Mouse (Mus musculus): ENCODE data around the gene Eya2. TPM values are rescaled to one million over a fixed set of nuclear protein-coding genes. Genes with fewer than 3 reads are reported as not detected.

The Eya2 gene
- polyA plus RNA-seq, 1 experiment from 2014 or later: 0.16 TPM

- Histone ChIP-seq H3K27ac (ENCODE audit: low read depth, low read length) (no peak overlapping the region), H3K9ac (ENCODE audit: low read depth, low read length) (no peak overlapping the region), H3K27me3 (replicated peaks; ENCODE audit: control insufficient read depth, insufficient read depth, low read length) (no peaks in the 10 kb centered on the region), H3K4me1 (replicated peaks; ENCODE audit: control insufficient read depth, insufficient read depth, low read length) (no peaks in the 10 kb centered on the region), H3K36me3 (ENCODE audit: control insufficient read depth, insufficient read depth) (peaks cover 17% of the 10 kb centered on the region), H3K9me3 (ENCODE audit: control insufficient read depth) (no peaks in the 10 kb centered on the region), H3K4me2 (replicated peaks; ENCODE audit: low read depth) (no peak overlapping the region), H3K4me3 (ENCODE audit: low read depth, low read length) (no peak overlapping the region)
- peak; percentile 37 for ATAC-seq
- peak; percentile 97 for TF ChIP-seq CTCF (IDR thresholded peaks at IDR 0.05; ENCODE audit: low read depth)
- WGBS: 27% methylated on average over 6 of the region's 6 CpGs
These were observed 184.1 kb downstream of the Eya2 start for GRCm38 (mm10) chr2:165778927-165779326.

GRCm38 (mm10) chr2:165782324-165782723 lies 187.5 kb downstream of the Eya2 start:
- no peak overlapping the region for H3K9ac ChIP-seq (ENCODE audit: low read depth, low read length)
- no peaks in the 10 kb centered on the region for H3K4me1 ChIP-seq (replicated peaks; ENCODE audit: control insufficient read depth, insufficient read depth, low read length)
- no peaks in the 10 kb centered on the region for H3K9me3 ChIP-seq (ENCODE audit: control insufficient read depth)
- ATAC-seq: no peak
- no peaks in the 10 kb centered on the region for H3K27me3 ChIP-seq (replicated peaks; ENCODE audit: control insufficient read depth, insufficient read depth, low read length)
- H3K36me3 ChIP-seq (ENCODE audit: control insufficient read depth, insufficient read depth): peaks cover 48% of the 10 kb centered on the region
- no peak overlapping the region for H3K27ac ChIP-seq (ENCODE audit: low read depth, low read length)
- no peak overlapping the region for H3K4me3 ChIP-seq (ENCODE audit: low read depth, low read length)
- H3K4me2 ChIP-seq (replicated peaks; ENCODE audit: low read depth): no peak overlapping the region
- peak; percentile 98 for TF ChIP-seq CTCF (IDR thresholded peaks at IDR 0.05; ENCODE audit: low read depth)
- WGBS: 40% methylated on average over 5 of the region's 5 CpGs

- Histone ChIP-seq H3K27me3 (replicated peaks; ENCODE audit: control insufficient read depth, insufficient read depth, low read length) (no peaks in the 10 kb centered on the region), H3K4me2 (replicated peaks; ENCODE audit: low read depth) (no peak overlapping the region), H3K36me3 (ENCODE audit: control insufficient read depth, insufficient read depth) (peaks cover 78% of the 10 kb centered on the region), H3K4me1 (replicated peaks; ENCODE audit: control insufficient read depth, insufficient read depth, low read length) (no peaks in the 10 kb centered on the region), H3K4me3 (ENCODE audit: low read depth, low read length) (no peak overlapping the region), H3K9ac (ENCODE audit: low read depth, low read length) (no peak overlapping the region), H3K27ac (ENCODE audit: low read depth, low read length) (no peak overlapping the region), H3K9me3 (ENCODE audit: control insufficient read depth) (no peaks in the 10 kb centered on the region)
- WGBS: 81% methylated on average over 20 of the region's 20 CpGs
- TF ChIP-seq CTCF (IDR thresholded peaks at IDR 0.05; ENCODE audit: low read depth): no peak
- no peak for ATAC-seq
These were observed 190.6 kb downstream of the Eya2 start for GRCm38 (mm10) chr2:165785312-165786036.

DNA sequence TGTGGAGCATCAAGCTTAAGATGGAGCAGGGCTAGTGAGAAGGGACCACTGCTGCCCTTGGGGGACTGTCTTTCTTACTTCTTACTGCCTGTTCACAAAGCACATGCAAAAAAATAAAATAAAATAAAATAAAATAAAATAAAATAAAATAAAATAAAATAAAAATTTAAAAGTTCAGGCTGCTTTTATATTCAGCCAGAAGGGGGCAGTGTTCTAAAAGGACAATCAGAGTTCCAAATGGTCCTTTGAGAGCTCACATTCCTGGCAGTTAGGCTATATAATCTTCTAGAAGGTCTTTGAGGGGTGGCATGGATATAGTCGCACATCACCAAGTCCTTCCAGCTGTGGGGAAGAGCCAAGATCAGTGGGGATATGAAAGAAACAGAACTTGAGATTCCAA lies 191.6 kb downstream of the Eya2 start:
- Histone ChIP-seq H3K27ac (ENCODE audit: low read depth, low read length) (no peak overlapping the region), H3K4me3 (ENCODE audit: low read depth, low read length) (no peak overlapping the region), H3K9ac (ENCODE audit: low read depth, low read length) (no peak overlapping the region), H3K4me2 (replicated peaks; ENCODE audit: low read depth) (no peak overlapping the region), H3K4me1 (replicated peaks; ENCODE audit: control insufficient read depth, insufficient read depth, low read length) (no peaks in the 10 kb centered on the region), H3K36me3 (ENCODE audit: control insufficient read depth, insufficient read depth) (peaks cover 88% of the 10 kb centered on the region), H3K9me3 (ENCODE audit: control insufficient read depth) (no peaks in the 10 kb centered on the region), H3K27me3 (replicated peaks; ENCODE audit: control insufficient read depth, insufficient read depth, low read length) (no peaks in the 10 kb centered on the region)
- WGBS: 76% methylated on average over 1 of the region's 1 CpGs
- no peak for ATAC-seq
- peak; percentile 55 for TF ChIP-seq CTCF (IDR thresholded peaks at IDR 0.05; ENCODE audit: low read depth)

GRCm38 (mm10) chr2:165788005-165788404 lies 193.2 kb downstream of the Eya2 start:
- ATAC-seq: no peak
- no peak for TF ChIP-seq CTCF (IDR thresholded peaks at IDR 0.05; ENCODE audit: low read depth)

DNA sequence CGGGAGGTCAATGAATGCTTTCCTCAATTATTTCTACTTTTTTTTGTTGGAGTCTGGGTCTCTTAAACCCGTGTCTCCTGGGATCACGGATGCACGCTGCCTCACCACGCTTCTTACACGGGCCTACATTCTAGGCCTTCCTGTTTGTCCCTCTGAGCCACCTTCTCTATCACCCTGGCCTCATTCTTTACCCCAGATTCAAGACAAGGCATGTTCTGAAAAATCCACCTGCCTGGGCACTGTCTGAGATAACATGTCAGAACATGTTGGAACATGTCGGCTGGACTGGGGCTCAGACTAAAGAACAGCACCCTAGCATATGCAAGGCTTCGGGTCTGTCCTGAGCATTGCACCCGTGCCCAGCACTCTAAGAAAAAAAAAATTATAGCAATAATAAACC lies 194.0 kb downstream of the Eya2 start:
- no peak for TF ChIP-seq CTCF (IDR thresholded peaks at IDR 0.05; ENCODE audit: low read depth)
- no peaks in the 10 kb centered on the region for H3K27me3 ChIP-seq (replicated peaks; ENCODE audit: control insufficient read depth, insufficient read depth, low read length)
- H3K9ac ChIP-seq (ENCODE audit: low read depth, low read length): no peak overlapping the region
- H3K9me3 ChIP-seq (ENCODE audit: control insufficient read depth): no peaks in the 10 kb centered on the region
- peaks cover 95% of the 10 kb centered on the region for H3K36me3 ChIP-seq (ENCODE audit: control insufficient read depth, insufficient read depth)
- 97% methylated on average over 9 of the region's 9 CpGs for WGBS
- H3K4me2 ChIP-seq (replicated peaks; ENCODE audit: low read depth): no peak overlapping the region
- H3K4me3 ChIP-seq (ENCODE audit: low read depth, low read length): no peak overlapping the region
- no peak overlapping the region for H3K27ac ChIP-seq (ENCODE audit: low read depth, low read length)
- no peak for ATAC-seq
- H3K4me1 ChIP-seq (replicated peaks; ENCODE audit: control insufficient read depth, insufficient read depth, low read length): no peaks in the 10 kb centered on the region

More at GRCm38 (mm10) chr2:165788005-165788404, 193.2 kb downstream of the Eya2 start:
- H3K4me2 ChIP-seq (replicated peaks; ENCODE audit: low read depth): no peak overlapping the region
- H3K4me3 ChIP-seq (ENCODE audit: low read depth, low read length): no peak overlapping the region
- H3K9ac ChIP-seq (ENCODE audit: low read depth, low read length): no peak overlapping the region
- no peaks in the 10 kb centered on the region for H3K27me3 ChIP-seq (replicated peaks; ENCODE audit: control insufficient read depth, insufficient read depth, low read length)
- WGBS: 60% methylated on average over 11 of the region's 11 CpGs
- no peaks in the 10 kb centered on the region for H3K9me3 ChIP-seq (ENCODE audit: control insufficient read depth)
- peaks cover 95% of the 10 kb centered on the region for H3K36me3 ChIP-seq (ENCODE audit: control insufficient read depth, insufficient read depth)
- no peak overlapping the region for H3K27ac ChIP-seq (ENCODE audit: low read depth, low read length)
- H3K4me1 ChIP-seq (replicated peaks; ENCODE audit: control insufficient read depth, insufficient read depth, low read length): no peaks in the 10 kb centered on the region
